Mouse (Mus musculus) ovary, postnatal 36 days (tissue): Measurements from ENCODE around the gene Rbm19.

Source experiments
- DNase-seq: peaks from one replicate; pipeline ENCODE4 v3.0.0; 2022; ENCODE audit warnings: low spot score, mixed read lengths

Gene Rbm19

DNA sequence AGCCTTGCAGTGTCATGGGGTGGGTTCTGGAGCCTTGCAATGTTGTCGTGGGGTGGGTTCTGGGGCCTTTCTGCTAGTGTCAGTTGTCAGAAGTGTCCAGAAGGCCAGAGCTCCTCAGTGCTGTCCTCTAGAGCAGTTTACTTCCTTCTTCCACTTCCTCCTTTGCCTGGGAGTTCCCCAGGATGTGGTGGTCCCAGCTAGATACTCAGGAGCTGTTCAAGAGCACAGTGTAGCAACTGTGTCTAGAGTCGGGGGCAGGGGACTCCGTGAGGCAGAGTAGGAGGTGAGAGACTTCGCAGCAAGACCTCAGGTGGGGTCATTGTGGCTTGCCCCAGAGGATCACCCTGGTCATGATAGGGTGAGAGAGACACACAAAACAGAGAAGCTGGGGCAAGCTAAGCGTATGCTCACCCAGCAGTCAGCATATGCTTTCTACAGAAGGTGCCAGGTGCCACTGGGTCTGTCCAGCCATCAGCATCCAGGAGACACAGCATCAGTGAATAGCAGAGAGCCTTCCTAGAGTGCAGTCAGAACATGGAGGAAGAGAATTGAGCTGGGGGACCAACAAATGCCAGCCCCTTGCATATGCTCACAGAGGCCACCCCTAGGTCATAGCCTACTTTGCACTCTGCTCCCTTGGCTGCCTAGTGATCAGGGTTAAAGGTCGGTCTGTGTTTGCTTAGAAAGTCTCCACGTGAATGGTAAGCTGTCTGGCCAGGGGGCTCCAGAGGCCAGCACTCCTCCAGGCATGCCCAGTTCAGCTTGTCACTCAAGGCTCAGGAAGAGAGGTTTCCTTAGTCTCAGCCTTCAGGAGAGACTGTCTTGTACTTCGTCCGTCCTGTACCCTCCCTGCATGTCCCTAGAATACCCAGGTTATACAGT, 49.0 kb downstream of the Rbm19 start:
- no peak for DNase-seq

DNA sequence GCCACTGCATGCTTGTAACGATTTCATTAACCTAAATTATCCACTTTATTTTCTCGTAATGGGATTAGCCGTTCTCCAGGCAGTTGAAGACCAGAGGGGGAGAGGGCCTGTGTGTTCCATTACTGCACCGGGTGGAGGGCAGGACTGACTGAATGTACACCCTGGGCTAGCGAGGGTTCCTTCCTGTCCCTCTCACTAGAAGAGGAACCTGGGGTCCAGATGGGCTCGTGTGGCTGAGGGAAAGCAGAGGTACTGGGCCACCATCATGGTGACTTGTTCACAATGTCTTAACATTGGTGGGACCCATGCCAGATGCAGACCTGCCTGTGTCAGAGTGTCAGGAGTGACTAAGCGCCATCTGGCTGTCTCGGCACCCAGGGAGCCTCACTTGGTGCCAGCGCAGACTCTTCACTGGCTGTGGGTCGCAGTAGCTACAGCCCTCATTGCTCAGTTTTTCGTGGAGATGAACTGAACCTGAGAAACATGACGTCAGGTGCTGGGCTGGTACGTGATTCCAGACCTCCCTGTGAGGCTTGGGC, 51.6 kb downstream of the Rbm19 start:
- DNase-seq: no peak

DNA sequence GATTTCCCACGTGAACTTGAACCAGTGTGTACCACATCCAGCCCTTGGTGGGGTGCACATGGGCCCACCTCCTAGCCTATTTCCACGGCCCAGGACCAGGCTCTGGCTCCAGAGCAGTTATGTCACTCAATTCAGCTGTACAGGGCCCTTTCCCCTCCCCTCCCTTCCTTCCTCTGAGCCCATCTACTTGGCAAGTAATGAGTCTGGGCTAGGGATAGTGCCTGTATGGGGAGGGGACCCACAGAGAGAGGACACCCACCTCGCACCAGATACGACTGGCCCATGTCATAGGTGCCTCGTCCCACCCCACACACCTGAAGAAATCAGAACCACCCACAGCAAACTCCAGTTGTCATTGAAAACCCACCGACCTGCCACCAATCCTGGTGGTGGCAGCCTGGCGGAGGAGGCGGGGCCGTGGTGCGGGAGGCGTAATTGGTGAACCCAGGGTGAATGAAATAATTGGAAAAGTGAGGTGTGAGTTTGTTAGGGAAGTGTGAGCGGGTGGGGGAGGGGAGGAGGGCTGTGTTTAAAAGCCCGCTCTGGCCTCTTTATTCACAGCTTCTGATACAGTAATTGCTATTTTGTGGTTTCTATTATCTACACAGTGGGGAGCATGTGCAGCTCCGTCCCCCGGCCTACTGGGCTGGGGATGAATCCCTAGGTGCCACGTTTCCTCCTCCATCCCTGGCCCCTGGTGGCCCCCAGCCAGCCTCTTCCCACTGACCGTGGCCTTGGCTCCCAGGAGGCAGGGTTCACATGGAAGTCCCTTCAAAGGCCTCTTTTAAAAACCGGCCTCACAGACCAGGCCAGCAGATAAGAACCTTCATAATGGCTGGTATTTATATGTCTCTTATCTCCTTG, 55.8 kb downstream of the Rbm19 start:
- DNase-seq: no peak

DNA sequence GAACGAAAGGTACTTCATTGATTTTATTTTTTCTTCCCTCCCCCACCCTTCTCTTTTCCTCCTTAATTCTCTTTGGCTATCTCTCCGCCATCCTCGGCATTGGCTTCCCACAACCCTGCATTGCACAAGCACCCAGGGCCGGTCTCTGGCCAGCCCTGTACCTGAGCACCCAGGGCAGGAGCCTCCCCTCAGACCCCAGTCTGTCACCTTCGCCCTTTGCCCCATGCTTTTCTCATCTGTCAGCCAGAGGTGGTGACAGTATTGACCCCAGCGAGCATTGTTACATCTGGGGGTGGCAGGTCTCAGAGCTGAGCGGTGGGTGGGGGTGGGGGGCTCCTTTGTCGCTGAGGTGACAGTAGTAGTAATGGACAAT, 56.5 kb downstream of the Rbm19 start:
- DNase-seq: no peak

DNA sequence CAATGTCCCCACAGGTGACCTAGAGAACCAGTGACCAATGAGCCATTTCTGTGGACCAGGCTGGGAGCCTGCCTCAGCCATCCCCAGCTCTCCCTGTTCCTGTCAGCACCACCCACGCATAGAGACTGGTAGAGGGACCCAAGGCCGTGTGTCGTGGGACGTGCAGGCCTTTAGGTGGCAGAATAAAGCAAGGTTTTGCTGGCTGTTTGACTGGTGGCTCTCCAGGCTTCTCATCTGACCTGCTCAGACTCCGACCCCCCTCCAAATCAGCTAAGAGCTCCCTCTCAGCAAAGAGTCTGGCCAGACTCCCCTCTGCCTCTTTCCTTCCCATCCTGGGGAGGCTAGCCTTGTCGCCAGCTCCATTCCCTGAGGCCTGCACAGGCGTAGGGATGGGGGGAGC, 58.1 kb downstream of the Rbm19 start:
- peak; percentile 14 for DNase-seq

DNA sequence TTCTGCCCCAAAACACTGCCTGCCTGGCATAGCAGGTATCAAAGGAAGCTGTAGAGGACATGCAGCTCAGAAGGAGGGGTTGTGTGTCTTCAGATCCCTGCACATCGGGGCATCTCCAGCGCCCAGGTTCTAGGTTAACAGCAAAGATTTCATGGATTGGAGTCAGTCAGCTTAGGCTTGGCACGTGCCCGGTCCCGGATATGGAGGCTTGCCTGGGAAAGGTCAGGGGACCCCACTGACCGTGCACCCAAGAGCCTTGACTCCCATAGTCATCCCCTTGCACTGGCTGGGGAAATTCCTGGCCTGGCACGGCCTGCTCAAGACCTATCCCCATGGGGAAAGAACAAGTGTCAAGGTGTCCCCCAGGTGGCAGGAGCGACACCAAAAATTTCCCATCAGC, 59.0 kb downstream of the Rbm19 start:
- no peak for DNase-seq

DNA sequence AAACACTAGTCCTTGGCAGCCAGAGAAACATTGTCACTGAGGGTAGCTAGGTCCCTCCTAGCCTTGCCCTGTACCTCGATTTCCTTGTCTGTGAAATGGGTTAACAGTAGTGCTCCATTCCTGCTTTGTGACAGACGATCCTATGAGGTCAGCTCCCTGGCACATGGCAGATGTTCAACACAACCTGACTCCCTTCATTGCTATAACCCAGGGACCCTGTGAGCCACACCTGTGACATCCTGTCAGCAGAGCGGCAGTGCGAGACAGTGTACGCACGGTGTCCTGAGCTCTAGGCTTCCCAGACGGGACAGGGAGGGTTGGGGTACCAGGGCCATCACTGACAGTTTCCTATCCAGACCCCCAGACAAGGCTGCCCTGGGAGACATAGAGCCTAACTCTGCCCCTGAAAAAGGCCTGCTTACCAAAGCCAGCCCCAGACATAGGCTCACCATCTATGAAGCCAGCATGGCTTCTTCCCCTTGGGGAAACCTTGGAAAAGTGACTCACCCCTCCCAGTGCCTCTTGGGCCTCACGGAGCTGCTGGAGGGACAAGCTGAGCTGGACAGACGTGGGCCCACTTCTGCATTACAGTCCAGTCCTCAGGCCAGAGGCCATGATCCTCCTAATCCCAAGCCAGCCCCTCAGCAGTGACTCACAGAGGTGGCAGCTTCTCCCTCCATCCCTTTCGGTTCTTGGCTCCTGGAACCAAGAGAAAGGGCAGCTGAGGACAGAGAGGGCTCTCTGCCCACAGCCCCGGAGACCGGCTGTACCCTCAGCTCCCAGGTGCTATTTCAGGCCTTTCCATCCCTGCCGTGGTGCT, 60.2 kb downstream of the Rbm19 start:
- no peak for DNase-seq

DNA sequence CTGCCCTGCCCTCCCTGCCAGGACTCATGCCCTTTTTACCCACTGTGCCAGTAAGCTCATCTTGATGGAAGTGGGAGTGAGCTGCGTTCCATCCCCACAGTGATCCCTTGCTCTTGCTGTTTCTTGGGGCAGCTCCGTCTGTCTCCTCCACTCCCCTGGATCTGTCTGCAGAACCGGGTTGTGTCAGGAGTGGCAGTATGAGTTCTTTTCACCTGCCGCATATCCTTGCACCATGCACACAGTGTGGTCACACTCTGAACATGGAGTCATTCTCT, 60.7 kb downstream of the Rbm19 start:
- DNase-seq: no peak

DNA sequence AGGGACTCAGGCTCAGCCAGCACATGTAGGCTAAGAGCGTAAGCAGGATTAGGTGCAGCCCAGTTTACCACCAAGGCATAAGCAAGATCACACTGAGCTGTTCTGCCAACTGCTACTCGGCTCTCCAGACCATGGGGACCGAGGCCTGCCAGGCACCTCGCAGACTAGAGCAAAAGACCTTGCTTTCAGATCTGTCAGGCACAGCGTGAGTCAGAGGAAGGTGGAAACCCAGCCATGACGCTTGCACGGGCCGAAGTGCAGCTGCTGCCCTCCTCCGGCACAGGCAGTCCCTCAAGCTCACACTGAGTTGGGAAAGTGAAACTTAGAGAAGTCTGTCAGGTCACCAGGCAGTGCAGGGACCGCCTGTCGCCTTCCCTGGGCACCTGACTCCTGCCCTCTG, 63.8 kb downstream of the Rbm19 start:
- DNase-seq: no peak

DNA sequence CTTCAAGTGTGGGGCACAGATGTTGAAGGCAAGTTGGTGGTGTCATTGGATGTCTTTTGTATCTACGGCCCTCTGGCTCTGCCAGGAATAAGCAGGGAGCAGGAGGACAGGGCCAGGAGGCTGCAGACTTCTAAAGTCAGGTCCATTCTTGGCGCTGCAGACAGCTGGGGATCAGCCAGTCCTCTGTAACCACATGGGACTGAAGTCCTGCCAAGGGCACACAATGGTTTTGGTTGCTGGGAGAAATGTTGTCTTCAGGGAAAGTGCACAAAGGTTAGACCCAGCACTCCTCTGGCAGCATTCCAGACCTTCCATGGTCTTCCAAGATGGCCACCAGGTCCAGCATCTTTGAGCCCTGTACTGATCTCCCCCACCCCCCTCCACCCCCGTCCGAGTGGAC, 65.1 kb downstream of the Rbm19 start:
- DNase-seq: no peak

DNA sequence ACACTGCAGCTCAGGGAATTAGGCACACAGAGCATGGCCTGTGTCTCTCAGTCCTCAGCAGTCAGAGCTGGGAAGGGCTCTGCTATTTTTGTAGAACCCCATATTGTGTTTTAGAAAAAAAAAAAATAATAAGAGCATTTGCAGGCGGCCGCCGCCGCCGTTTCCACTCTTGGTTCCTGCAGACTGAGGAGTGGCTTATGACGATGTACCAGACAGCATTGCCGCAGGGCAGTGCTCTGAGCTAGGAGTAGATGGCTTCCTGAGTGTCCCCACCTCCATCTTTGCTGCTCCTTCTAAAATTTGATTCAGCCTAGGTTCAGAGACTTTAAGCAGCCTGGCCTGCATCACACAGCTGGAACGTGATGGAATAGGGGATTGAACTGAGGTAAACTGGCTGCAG, 67.1 kb downstream of the Rbm19 start:
- DNase-seq: no peak

DNA sequence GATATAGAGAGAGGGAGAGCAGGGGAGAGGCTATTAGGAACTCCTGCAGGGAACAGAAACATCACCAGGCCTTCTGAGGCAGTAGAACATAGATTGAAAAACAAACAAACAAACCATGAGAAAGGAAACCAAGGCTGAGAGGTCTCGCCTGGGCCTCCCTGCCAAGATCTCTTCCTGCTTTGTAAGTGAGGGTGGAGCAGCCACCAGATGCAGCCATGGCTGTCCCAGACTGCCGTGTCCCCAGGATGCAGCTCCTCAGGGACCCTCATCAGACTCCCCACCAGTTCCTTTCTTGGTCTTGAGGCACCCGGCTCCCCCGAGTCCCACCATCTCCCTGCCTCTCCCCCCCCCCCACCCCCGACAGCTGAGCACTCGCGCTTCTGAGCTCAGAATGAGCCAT, 67.5 kb downstream of the Rbm19 start:
- DNase-seq: no peak

DNA sequence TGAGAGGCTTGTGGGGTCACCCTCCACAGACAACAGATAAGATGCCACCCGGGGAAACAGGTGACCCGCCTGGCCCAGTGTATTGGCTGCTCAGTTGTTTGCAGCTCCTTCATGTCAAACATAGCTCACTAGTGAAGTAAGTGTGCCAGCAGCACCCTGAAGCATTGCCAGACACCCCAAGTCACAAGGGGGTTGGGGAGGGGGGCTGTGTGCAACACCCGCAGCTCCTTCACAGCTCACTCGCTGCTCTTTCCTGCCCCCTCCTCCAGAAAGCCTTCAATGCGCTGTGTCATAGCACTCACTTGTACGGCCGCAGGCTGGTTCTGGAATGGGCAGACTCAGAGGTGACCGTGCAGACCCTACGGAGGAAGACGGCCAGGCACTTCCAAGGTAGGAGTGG, 69.7 kb downstream of the Rbm19 start:
- no peak for DNase-seq

DNA sequence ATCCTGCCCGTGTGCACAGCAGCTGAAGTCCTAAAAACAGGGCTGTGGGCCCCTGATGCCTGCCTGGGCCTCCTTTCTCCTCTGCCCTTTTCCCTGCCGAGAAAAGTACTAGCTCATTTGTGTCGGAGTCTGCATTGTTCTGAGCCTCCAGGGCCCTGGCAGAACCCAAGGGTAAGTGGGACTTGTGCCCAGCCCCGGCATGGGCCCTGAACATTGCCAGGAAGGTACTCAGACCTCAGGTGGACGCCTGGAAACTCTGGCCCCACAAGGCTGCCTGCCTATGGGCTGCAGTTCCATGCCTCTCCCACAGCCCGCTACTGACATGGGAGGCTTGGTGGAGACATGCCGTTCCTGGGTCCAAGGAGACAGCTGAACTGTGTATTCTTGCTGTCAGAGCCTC, 72.3 kb downstream of the Rbm19 start:
- DNase-seq: no peak

DNA sequence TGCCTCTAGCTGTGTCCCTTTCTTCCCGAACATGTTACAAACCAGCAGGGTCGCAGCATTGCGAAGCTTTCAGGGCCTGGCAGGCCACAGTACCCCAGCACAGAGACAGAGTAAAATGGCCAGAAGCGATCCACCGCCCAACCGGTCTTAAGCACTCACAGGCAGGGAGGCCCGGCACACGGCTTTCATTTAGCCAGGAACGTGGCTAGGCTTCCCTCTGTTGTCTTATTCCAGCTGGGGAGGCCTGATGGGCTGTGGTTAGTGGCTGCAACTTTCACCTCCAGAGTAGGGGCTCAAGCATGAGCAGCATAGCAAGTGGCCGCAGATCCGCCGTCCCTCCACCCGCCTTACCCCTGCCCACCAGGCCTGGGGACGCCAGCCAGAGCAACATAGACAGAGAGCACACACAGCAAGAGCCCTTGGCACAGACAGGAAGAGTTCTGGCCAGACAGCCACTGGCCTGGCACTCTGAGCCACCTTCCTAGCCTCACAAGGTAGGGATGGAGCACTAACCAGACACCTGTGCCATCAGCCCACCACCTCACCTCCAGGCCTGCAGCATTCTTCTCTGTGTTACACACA, 73.8 kb downstream of the Rbm19 start:
- DNase-seq: no peak

DNA sequence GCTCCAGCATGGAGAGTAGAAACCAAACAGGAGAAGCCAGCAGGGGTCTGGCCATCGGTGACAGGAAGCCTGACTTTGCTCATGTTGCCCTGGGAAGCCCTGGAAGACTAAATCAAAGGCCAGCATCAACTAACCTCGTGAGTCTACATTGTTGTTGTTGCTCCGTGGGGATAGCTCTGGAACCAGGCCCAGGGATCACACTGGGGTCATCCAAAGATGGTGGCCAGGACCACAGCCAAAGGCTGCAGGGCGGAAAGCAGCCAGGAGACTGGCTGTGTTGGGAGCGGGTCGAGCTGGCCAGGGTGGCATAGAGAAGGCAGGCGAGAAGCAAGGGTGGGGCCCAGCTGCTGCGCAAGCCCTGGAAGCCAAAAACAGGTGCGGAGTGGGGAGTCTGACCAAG, 75.4 kb downstream of the Rbm19 start:
- no peak for DNase-seq

DNA sequence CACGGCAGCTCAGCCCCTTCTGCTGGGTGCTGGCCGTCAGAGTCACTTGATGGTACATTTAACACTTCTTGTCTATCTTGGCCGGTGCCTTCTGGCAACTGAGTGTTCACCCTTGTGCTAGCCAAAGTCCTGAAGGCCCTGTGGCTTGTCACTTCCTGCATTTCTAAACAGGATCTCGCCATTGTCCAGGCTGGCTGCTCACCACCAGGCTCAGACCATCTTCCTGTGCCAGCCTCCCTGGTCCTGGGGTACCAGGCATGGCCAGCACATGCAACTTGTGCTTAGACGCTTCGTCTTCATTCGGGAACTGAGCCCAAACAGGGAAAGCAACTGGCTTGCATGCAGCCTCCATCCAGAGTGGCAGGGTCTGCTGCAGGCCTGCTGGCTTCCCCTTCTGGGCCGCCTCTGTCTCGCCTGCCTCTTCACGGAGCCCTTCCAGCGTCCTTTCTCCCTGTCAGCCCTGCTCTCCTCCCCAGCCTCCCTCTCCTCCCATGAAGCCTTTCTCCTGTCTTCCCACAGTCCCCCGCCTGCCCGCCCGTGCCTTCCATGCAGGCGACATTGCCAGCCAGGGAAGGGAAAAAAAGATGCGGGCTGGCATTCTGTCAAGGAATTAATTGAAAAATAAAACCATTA, 78.2 kb downstream of the Rbm19 start:
- DNase-seq: no peak

DNA sequence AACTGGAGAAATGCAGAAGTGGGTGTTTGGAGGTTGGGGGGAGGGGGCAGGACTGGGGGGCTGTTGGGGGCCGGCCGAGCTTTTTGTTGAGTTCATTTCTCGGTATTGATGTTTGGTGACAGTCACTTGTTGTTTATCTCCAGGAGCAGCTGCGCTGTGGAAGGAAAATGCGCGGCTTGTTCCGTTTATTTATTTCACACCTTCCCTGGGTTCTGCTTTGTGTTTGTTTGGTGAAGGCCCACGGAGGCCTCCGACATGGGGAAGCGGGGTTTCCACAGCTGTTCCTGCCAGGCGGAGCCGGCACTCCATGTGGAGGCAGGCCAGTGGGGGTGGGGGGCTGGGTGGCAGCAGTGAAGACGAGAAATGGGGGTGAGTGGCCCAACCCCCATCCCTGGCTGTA, 78.7 kb downstream of the Rbm19 start:
- no peak for DNase-seq

DNA sequence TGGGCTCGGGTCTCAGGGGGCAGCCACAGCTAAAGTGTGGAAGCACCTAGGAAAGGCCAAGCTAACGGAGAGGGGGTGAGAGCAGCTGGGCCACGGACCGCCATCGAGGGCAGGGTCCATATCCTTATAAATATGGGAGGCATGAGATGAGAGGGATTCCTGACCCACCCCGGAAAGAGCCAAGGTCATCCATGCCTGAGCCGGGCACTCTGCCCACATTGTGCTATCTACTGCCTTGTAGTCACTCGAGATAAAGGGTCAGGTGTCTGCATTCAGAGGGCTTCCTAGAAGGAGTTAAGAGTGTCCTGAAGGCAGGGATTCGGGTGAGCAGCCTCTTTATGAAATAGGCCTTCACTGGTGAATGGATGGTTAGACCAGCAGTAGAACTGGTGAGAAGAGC, 80.6 kb downstream of the Rbm19 start:
- peak; percentile 30 for DNase-seq

DNA sequence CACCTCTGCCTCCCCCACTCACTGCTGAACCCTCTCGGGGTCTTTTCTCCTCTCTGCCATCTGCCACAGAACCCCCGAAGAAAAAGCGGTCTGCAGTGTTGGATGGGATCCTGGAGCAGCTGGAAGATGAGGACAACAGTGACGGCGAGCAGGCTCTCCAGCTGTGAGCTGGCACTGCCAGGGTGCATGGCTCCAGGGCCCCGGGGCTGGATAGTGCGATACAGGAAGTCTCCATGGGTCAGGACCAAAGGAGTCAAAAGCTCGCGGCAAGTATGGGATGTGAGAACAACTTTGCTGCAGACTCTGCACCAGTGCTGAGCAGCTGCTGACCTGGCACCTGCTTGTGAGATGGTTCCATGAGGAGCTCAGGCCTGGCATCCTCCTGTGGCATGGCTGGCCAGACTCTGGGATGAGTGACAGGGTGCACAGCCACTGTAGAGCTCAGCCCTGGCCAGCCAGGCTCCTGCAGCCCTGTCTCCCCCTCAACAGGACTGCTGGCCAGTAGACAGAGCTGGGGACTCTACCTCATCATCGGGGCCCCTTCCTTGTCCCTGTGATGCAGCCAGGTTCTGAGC, 81.6 kb downstream of the Rbm19 start:
- DNase-seq: no peak

DNA sequence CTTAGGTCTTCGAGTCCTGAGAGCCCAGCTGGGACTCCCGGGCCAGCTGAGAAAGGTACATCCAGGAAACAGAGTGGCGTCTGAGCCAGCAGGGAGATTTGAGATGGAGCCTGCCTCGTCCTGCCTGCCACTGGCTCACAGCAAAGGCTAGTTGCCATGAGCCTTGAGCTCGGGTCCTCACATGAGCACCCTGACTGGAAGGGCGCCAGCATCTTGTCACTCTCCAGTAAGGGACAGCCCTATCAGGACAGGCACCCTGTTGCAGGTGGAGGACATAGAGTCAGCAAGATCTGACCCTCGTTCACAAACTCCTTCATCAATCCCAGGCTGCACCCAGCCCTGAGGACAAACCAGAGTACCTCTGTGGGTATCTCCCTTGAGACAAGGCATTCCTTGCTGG, 83.6 kb downstream of the Rbm19 start:
- DNase-seq: no peak
